ENCODE assay signal across 14 mouse cellular contexts in the genomic region with DNA sequence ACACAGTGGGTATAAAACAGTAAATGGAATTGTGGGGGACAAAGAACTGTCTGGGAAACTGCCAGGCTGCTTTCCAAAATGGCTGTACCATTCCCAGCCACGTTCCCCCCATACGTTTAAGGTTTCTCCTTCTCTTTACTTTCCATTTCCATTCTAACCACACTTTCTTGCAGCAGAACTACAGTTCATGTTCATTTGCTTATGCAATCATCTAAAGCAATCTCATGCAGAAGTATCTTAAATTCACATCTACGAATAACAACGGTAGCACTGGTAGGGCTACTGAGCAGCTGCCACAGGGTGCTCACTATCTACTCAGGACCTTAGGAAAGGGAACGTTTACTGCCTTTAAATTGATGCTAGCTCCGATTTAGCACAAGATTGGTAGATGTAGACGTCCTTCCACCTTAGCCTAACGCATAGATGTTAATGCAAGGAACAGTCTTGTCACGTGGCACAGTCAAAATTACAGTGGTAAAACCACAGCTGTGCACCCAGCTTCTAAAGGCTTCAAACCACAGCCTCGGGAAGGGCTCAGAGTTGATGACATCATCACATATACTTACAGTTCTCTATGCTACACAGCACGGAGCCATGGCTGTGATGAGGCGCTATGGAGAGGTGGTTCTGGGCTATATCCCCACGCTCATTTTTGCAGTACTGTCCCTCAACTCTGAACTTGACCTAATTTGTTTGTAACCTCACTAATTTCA. TPM values are rescaled to one million over a fixed set of nuclear protein-coding genes. Genes with fewer than 3 reads are reported as not detected.
DNase-seq lines count a peak whose midpoint lies in the region; ATAC-seq and TF ChIP-seq lines count a peak whose summit lies in the region.
"Had no signal": no experiment of that assay in that cellular context is flagged by ENCODE, and none has a peak within 500 bp of the region (broad histone marks: within the 10 kb centered on the region; RNA-seq: fewer than 3 reads in every experiment).

No protein-coding gene starts in this region.

- no peak overlapping the region for H3K27ac ChIP-seq in liver, embryonic 14.5 days
- H3K27ac ChIP-seq: heart, adult 2 months; kidney, postnatal 0 days had no signal

- H3K36me3 ChIP-seq in liver, embryonic 14.5 days (replicated peaks; ENCODE audit: control insufficient read depth, insufficient read depth, low read depth): no peaks in the 10 kb centered on the region

- H3K4me1 ChIP-seq in liver, embryonic 14.5 days (replicated peaks; ENCODE audit: control insufficient read depth in 2 of 2, insufficient read depth in 2 of 2, low read length in 1 of 2): no peaks in the 10 kb centered on the region

- H3K27me3 ChIP-seq in liver, embryonic 14.5 days (ENCODE audit: control insufficient read depth, insufficient read depth, low read length): no peaks in the 10 kb centered on the region

- peak; percentile 13; the same call in 1 of the 2 replicates for ATAC-seq in frontal cortex, adult (ENCODE audit: low TSS enrichment)
- peak; percentile 62; the same call in 1 of the 2 replicates for ATAC-seq in liver, embryonic 14.5 days (ENCODE audit: insufficient read depth)

- H3K4me2 ChIP-seq in liver, embryonic 14.5 days (ENCODE audit: low read depth): no peak overlapping the region

- no peak overlapping the region for H3K9ac ChIP-seq in liver, embryonic 14.5 days (replicated peaks)

- H3K9me3 ChIP-seq in liver, embryonic 14.5 days (ENCODE audit: control insufficient read depth, low read length): no peaks in the 10 kb centered on the region

- no peak for DNase-seq in frontal cortex, postnatal 25 days (ENCODE audit: low spot score in 2 of 2)
- peak; percentile 8 for DNase-seq in thymus, postnatal 14 days
- no peak for DNase-seq in thymus, postnatal 4 days
- DNase-seq in liver, embryonic 14.5 days (ENCODE audit: low read depth in 3 of 3, low spot score in 3 of 3): no peak
- peak; percentile 29 for DNase-seq in retina, embryonic 14.5 days (ENCODE audit: low spot score)
- no peak for DNase-seq in spleen, postnatal 4 days (ENCODE audit: low spot score in 2 of 2)
- DNase-seq in adrenal gland, postnatal 4 days (ENCODE audit: low spot score in 2 of 2): no peak
- DNase-seq: heart, adult 2 months; left cerebral cortex, postnatal 4 days; lung, postnatal 10 days had no signal

- TF ChIP-seq CTCF in liver, embryonic 14.5 days (IDR thresholded peaks at IDR 0.05; ENCODE audit: low read depth): no peak

- 62% methylated on average over 13 of the region's 13 CpGs for WGBS in liver, embryonic 14.5 days (ENCODE audit: insufficient replicate concordance)

- no peak overlapping the region for H3K4me3 ChIP-seq in liver, embryonic 14.5 days (ENCODE audit: insufficient read depth in 1 of 2, low read depth in 2 of 2, low read length in 2 of 2)
- H3K4me3 ChIP-seq: heart, adult 2 months had no signal

- TF ChIP-seq EP300 in liver, embryonic 14.5 days (IDR thresholded peaks at IDR 0.05; ENCODE audit: low read depth): no peak

RNA-seq across cellular contexts. Expression of a gene that starts 23.6 kb away (rescaled TPM):
- 0.87 and 1.1 TPM in 2 replicates for polyA plus RNA-seq in liver, embryonic 14.5 days (2012; rRNA removed)
- polyA plus RNA-seq in liver, embryonic 14.5 days (2014; fragmentation: Nextera tagmentation; extraction: Ambion mirVana): 2.5 and 3.3 TPM in 2 replicates
- total RNA-seq in adrenal gland, postnatal 4 days (2021): 10 to 100 TPM in 1 of 2 experiments, 1 to 10 TPM in 1; 5.2 to 14.0 TPM

RNA-seq across cellular contexts. Expression of a gene that starts 31.3 kb away (rescaled TPM):
- 0.02 TPM in 1 of 2 replicates, not detected in the other for polyA plus RNA-seq in liver, embryonic 14.5 days (2012; rRNA removed)
- 0.05 TPM in 1 of 2 replicates, not detected in the other for polyA plus RNA-seq in liver, embryonic 14.5 days (2014; fragmentation: Nextera tagmentation; extraction: Ambion mirVana)
- not detected for total RNA-seq in adrenal gland, postnatal 4 days (2021)
- total RNA-seq: left cerebral cortex, postnatal 4 days had no signal
- polyA plus RNA-seq: kidney, postnatal 0 days; small intestine, adult 2 months; stomach, embryonic 16.5 days had no signal

Comparison
In these comparisons a context has a peak if more than half of its experiments do, and no peak if none do; other contexts are left out.
1. DNase-seq: peak in thymus, postnatal 14 days (single experiment) and retina, embryonic 14.5 days (single experiment); none in frontal cortex, postnatal 25 days (0 of 2), thymus, postnatal 4 days (single experiment), liver, embryonic 14.5 days (0 of 3), spleen, postnatal 4 days (0 of 2) and adrenal gland, postnatal 4 days (0 of 2).